Mouse (Mus musculus): Measurements from ENCODE around the gene Cdkn2aip. TPM values are rescaled to one million over a fixed set of nuclear protein-coding genes. Genes with fewer than 3 reads are reported as not detected.

Gene Cdkn2aip
- polyA plus RNA-seq, 1 experiment from 2014 or later, result 36.5 TPM

Other genes with a start within 250 kb of the Cdkn2aip start
- gene Trappc11, start 180.5 kb downstream of the Cdkn2aip start, polyA plus RNA-seq (2015; fragmentation: Nextera tagmentation; extraction: Ambion mirVana), result 26.5 and 27.0 TPM in 2 replicates
- gene Rwdd4a, start 180.3 kb downstream of the Cdkn2aip start, polyA plus RNA-seq (2015; fragmentation: Nextera tagmentation; extraction: Ambion mirVana), result 74.1 and 75.2 TPM in 2 replicates
- 16.9 and 21.5 TPM in 2 replicates for gene Ing2, start 38.4 kb downstream of the Cdkn2aip start, polyA plus RNA-seq (2015; fragmentation: Nextera tagmentation; extraction: Ambion mirVana)
- gene Cldn24, start 108.2 kb upstream of the Cdkn2aip start, polyA plus RNA-seq (2015; fragmentation: Nextera tagmentation; extraction: Ambion mirVana), result not detected in 2 replicates
- gene Cldn22, start 110.5 kb upstream of the Cdkn2aip start, polyA plus RNA-seq (2015; fragmentation: Nextera tagmentation; extraction: Ambion mirVana), result not detected in 2 replicates

All from thymus, postnatal 0 days (tissue).